Mouse (Mus musculus) left cerebral cortex, postnatal 14 days (tissue): ENCODE data around the gene Als2cl. TPM values are rescaled to one million over a fixed set of nuclear protein-coding genes. Genes with fewer than 3 reads are reported as not detected.

Experiments used
- DNase-seq, 2 experiments: peaks; one replicate each; pipeline ENCODE4 v3.0.0; 2021 to 2022; ENCODE audit warnings: low spot score in 2 of 2, mixed read lengths in 1 of 2
- intact Hi-C: fragments of 180-260 bp; cut with DNase I; formaldehyde crosslinking; loops from one replicate; pipeline ENCODE4 v1.15.1; 2025
- total RNA-seq, 2 experiments: library from RNA; stranded (reverse); gene quantifications; 2 replicates each; pipeline ENCODE4 v1.2.3; 2021

The Als2cl gene
- total RNA-seq, 2 experiments from 2014 or later = 9.6 to 10.0 TPM

GRCm38 (mm10) chr9:110877353-110877752, 2.3 kb upstream of the Als2cl start:
- DNase-seq = no peak
- intact Hi-C loops = loop anchor here (10.0 kb wide), 1 partner anchor 243 kb away; no protein-coding TSS in a partner anchor

- DNase-seq = peak; percentile 35 to 49
- intact Hi-C loops = loop anchor here (10.0 kb wide), 1 partner anchor 243 kb away; no protein-coding TSS in a partner anchor
These were observed 1.8 kb upstream of the Als2cl start for GRCm38 (mm10) chr9:110877888-110878287.

GRCm38 (mm10) chr9:110879998-110880561, 410 bp downstream of the Als2cl start, which contains the start of gene Tmie:
Tmie (minus strand) TSS chr9:110880113.
- intact Hi-C loops = loop anchor here (10.0 kb wide), 1 partner anchor 245 kb away; no protein-coding TSS in a partner anchor
- DNase-seq = peak in 1 of 2 experiments; percentile 29

GRCm38 (mm10) chr9:110880772-110881171, 1.1 kb downstream of the Als2cl start:
- intact Hi-C loops = no loop called here
- no peak for DNase-seq

- no peak for DNase-seq
- intact Hi-C loops = no loop called here
These were observed 2.3 kb downstream of the Als2cl start for GRCm38 (mm10) chr9:110881953-110882352.

GRCm38 (mm10) chr9:110887388-110888303, 8.0 kb downstream of the Als2cl start:
- DNase-seq = no peak
- intact Hi-C loops = no loop called here

- intact Hi-C loops = no loop called here
- DNase-seq = no peak
These were observed 9.3 kb downstream of the Als2cl start for GRCm38 (mm10) chr9:110888935-110889334.

GRCm38 (mm10) chr9:110890026-110890783, 10.5 kb downstream of the Als2cl start:
- intact Hi-C loops = no loop called here
- no peak for DNase-seq

- intact Hi-C loops = no loop called here
- DNase-seq = no peak
These were observed 11.6 kb downstream of the Als2cl start for GRCm38 (mm10) chr9:110891077-110891828.

- DNase-seq = no peak
- intact Hi-C loops = no loop called here
These were observed 12.9 kb downstream of the Als2cl start for GRCm38 (mm10) chr9:110892552-110892951.

GRCm38 (mm10) chr9:110893429-110893828, 13.8 kb downstream of the Als2cl start:
- no peak for DNase-seq

GRCm38 (mm10) chr9:110895507-110895906, 15.8 kb downstream of the Als2cl start:
- no peak for DNase-seq
- intact Hi-C loops = no loop called here

More at GRCm38 (mm10) chr9:110893429-110893828, 13.8 kb downstream of the Als2cl start:
- intact Hi-C loops = no loop called here

GRCm38 (mm10) chr9:110895994-110896393, 16.3 kb downstream of the Als2cl start:
- DNase-seq = no peak
- intact Hi-C loops = no loop called here

- intact Hi-C loops = no loop called here
These were observed 16.9 kb downstream of the Als2cl start for GRCm38 (mm10) chr9:110896595-110896994.

GRCm38 (mm10) chr9:110899451-110900008, 19.9 kb downstream of the Als2cl start:
- no peak for DNase-seq
- intact Hi-C loops = no loop called here

More at GRCm38 (mm10) chr9:110896595-110896994, 16.9 kb downstream of the Als2cl start:
- DNase-seq = no peak

GRCm38 (mm10) chr9:110901204-110901603, 21.5 kb downstream of the Als2cl start:
- no peak for DNase-seq
- intact Hi-C loops = no loop called here

- intact Hi-C loops = no loop called here
- no peak for DNase-seq
These were observed 22.6 kb downstream of the Als2cl start for GRCm38 (mm10) chr9:110902271-110902670.

- intact Hi-C loops = no loop called here
These were observed 27.6 kb downstream of the Als2cl start for GRCm38 (mm10) chr9:110907201-110907837.

More at GRCm38 (mm10) chr9:110907201-110907837, 27.6 kb downstream of the Als2cl start:
- DNase-seq = no peak
